Mouse (Mus musculus): ENCODE results near the gene Crabp2. TPM values are rescaled to one million over a fixed set of nuclear protein-coding genes. Genes with fewer than 3 reads are reported as not detected.
A peak's percentile ranks its signal among the peaks of the same experiment; 100 is the strongest.

Crabp2 gene
- polyA plus RNA-seq, 1 experiment from 2014 or later: 126 TPM

DNA sequence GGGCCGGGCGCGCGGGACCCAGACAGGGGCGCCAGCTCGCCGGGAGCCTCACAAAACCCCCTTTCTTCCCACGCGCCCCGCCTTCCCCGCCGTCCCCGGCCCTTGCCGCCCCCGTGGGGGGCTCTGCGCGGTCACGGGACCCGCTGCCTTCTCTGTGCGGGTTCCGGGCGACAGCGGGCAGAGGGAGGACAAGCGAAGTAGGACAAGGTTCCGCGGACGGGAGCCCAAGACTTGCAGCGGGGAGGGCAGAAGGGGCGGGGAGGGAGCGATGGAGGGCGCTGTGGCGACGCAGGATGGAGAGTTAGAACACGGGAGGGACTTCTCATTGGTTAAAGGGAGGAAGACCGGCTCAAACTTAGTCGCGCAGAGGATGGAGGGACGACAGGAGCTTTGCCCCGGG lies 51.7 kb downstream of the Crabp2 start, which contains the start of gene Bcan:
TSS of gene Bcan (minus strand) at position 50 of the 400 bp plus-strand sequence.
- Histone ChIP-seq H3K27ac (no peak within 1 kb of the TSS), H3K27me3 (ENCODE audit: insufficient read depth, poor library complexity, severe bottlenecking) (peaks cover 96% of the 10 kb centered on the region), H3K4me3 (peak within 1 kb of the TSS; percentile 56), H3K4me1 (peaks cover 36% of the 10 kb centered on the region), H3K9me3 (no peaks in the 10 kb centered on the region), H3K36me3 (no peaks in the 10 kb centered on the region)
- no peak for DNase-seq (ENCODE audit: low spot score)
- under 1% methylated on average over 39 of the region's 39 CpGs for WGBS

DNA sequence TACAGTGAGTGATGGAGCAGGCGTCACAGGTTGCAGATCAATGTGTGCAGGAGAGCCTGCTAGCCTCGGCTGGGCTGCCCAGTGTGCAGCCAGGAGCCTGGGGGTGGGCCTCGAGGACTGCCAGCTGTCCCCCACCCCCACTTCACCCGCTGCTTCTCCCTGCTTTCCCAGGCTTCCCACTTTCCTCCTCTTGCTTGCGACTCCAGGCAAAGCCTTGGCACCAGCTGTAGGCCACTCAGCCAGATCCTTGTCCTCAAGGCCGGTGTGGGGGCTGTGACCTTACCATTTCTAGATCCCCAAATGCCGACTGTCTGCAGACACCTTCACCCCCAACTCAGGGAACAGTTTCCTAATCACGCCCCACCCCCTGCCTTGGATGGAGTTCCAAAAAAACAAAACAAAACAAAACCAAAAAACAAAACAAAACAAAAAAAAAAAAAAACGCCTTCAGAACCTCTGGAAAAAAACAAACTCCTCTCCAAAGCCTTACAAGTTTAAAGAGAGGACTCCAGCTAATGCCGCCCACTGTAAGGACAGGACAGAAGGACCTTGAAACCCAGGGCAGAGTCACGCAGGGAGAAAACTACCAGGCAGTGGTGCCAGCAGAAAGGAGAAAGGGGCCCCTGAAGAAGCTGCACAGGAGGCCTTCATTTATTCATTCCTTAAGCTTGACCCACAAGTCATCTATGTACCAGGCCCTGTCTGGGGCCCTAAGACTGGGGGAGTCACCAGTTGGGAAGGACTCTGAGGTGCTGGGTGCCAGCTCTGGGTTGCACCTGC lies 52.5 kb downstream of the Crabp2 start:
- H3K4me1 ChIP-seq: peaks cover 36% of the 10 kb centered on the region
- H3K4me3 ChIP-seq: peak overlapping the region; percentile 56; the same call in 1 of the 2 replicates
- H3K27me3 ChIP-seq (ENCODE audit: insufficient read depth, poor library complexity, severe bottlenecking): peaks cover 96% of the 10 kb centered on the region
- H3K36me3 ChIP-seq: no peaks in the 10 kb centered on the region
- peaks cover 2% of the 10 kb centered on the region; the same call in 1 of the 2 replicates for H3K9me3 ChIP-seq
- DNase-seq (ENCODE audit: low spot score): no peak
- 11% methylated on average over 11 of the region's 11 CpGs for WGBS
- H3K27ac ChIP-seq: no peak overlapping the region

DNA sequence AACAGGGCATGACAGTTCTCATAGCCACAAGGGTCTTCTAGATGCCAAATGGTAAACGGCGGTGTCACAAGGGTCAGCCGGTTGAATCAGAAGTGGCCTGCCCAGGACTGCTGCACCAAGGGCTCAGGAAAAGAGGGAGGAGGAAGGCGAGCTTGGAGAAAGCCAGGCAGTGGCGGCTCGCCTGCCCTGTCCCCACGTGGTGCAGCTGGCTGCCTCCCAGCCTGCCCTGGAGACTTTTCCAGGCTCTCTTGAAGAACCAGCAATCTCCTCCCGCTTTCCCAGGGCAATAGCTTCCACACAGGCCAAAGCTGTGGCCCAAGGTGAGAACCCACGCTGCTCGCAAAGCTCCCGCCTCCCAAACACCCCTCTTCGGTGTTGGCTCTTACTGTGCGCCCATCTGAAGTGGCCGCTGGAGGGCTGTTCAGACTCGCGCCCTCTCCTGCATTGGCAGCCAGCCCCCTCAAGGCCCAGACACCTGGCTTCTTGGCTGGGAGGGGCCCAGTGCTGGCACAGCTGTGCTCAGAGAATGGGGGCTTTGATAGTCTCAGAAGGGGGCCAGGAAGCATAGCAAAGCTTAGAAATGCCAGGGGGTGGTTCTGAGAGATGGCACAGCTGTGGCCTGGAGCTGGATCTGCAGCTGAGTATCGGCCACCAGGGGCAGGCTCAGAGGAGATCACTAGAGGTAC lies 54.0 kb downstream of the Crabp2 start:
- no peak for DNase-seq (ENCODE audit: low spot score)
- Histone ChIP-seq H3K4me1 (peaks cover 24% of the 10 kb centered on the region), H3K27ac (no peak overlapping the region), H3K27me3 (ENCODE audit: insufficient read depth, poor library complexity, severe bottlenecking) (peaks cover 82% of the 10 kb centered on the region), H3K9me3 (peaks cover 4% of the 10 kb centered on the region; the same call in 1 of the 2 replicates), H3K4me3 (0 out of 2 replicates have a peak overlapping the region, but pooled peaks have one; percentile 19), H3K36me3 (no peaks in the 10 kb centered on the region)
- 3% methylated on average over 17 of the region's 17 CpGs for WGBS

Other genes starting within 250 kb of the Crabp2 start
- 0.30 and 0.63 TPM in 2 replicates for gene Lrrc71, start 200.0 kb upstream of the Crabp2 start, polyA plus RNA-seq (2016; fragmentation: Nextera tagmentation; extraction: Ambion mirVana)
- gene Ntrk1, start 153.5 kb upstream of the Crabp2 start, polyA plus RNA-seq (2016; fragmentation: Nextera tagmentation; extraction: Ambion mirVana): 0.05 and 0.68 TPM in 2 replicates
- gene Insrr, start 151.7 kb upstream of the Crabp2 start, polyA plus RNA-seq (2016; fragmentation: Nextera tagmentation; extraction: Ambion mirVana): 0.07 TPM in 1 of 2 replicates, not detected in the other
- 14.3 and 14.8 TPM in 2 replicates for gene Pear1, start 124.4 kb upstream of the Crabp2 start, polyA plus RNA-seq (2016; fragmentation: Nextera tagmentation; extraction: Ambion mirVana)
- 0.20 and 0.23 TPM in 2 replicates for gene Sh2d2a, start 101.9 kb upstream of the Crabp2 start, polyA plus RNA-seq (2016; fragmentation: Nextera tagmentation; extraction: Ambion mirVana)
- 11.8 and 13.6 TPM in 2 replicates for gene Prcc, start 63.1 kb upstream of the Crabp2 start, polyA plus RNA-seq (2016; fragmentation: Nextera tagmentation; extraction: Ambion mirVana)
- 182 and 248 TPM in 2 replicates for gene Hdgf, start 42.3 kb upstream of the Crabp2 start, polyA plus RNA-seq (2016; fragmentation: Nextera tagmentation; extraction: Ambion mirVana)
- gene Mrpl24, start 29.2 kb upstream of the Crabp2 start, polyA plus RNA-seq (2016; fragmentation: Nextera tagmentation; extraction: Ambion mirVana): 64.2 and 71.3 TPM in 2 replicates
- gene Isg20l2, start 18.4 kb upstream of the Crabp2 start, polyA plus RNA-seq (2016; fragmentation: Nextera tagmentation; extraction: Ambion mirVana): 39.6 and 55.1 TPM in 2 replicates
- gene Rrnad1, start 17.9 kb upstream of the Crabp2 start, polyA plus RNA-seq (2016; fragmentation: Nextera tagmentation; extraction: Ambion mirVana): 16.8 and 21.0 TPM in 2 replicates
- 25.0 and 28.8 TPM in 2 replicates for gene Nes, start 22.4 kb downstream of the Crabp2 start, polyA plus RNA-seq (2016; fragmentation: Nextera tagmentation; extraction: Ambion mirVana)
- gene Bcan, start 51.6 kb downstream of the Crabp2 start, polyA plus RNA-seq (2016; fragmentation: Nextera tagmentation; extraction: Ambion mirVana): 0.05 TPM in 1 of 2 replicates, not detected in the other
- 0.07 and 0.08 TPM in 2 replicates for gene Hapln2, start 78.9 kb downstream of the Crabp2 start, polyA plus RNA-seq (2016; fragmentation: Nextera tagmentation; extraction: Ambion mirVana)
- 28.5 and 47.0 TPM in 2 replicates for gene Gpatch4, start 94.4 kb downstream of the Crabp2 start, polyA plus RNA-seq (2016; fragmentation: Nextera tagmentation; extraction: Ambion mirVana)
- gene Naxe, start 109.8 kb downstream of the Crabp2 start, polyA plus RNA-seq (2016; fragmentation: Nextera tagmentation; extraction: Ambion mirVana): 143 and 148 TPM in 2 replicates
- gene Ttc24, start 129.6 kb downstream of the Crabp2 start, polyA plus RNA-seq (2016; fragmentation: Nextera tagmentation; extraction: Ambion mirVana): 0.14 TPM in 1 of 2 replicates, not detected in the other
- gene Iqgap3, start 133.3 kb downstream of the Crabp2 start, polyA plus RNA-seq (2016; fragmentation: Nextera tagmentation; extraction: Ambion mirVana): 22.0 and 27.4 TPM in 2 replicates
- 35.8 and 47.3 TPM in 2 replicates for gene Mef2d, start 193.7 kb downstream of the Crabp2 start, polyA plus RNA-seq (2016; fragmentation: Nextera tagmentation; extraction: Ambion mirVana)